Mouse (Mus musculus): ENCODE measurements around the gene Usp3. TPM values are rescaled to one million over a fixed set of nuclear protein-coding genes. Genes with fewer than 3 reads are reported as not detected.
A peak's percentile ranks its signal among the peaks of the same experiment; 100 is the strongest.

Gene Usp3
- polyA plus RNA-seq, 2 experiments from 2014 or later = 121 to 156 TPM

DNA sequence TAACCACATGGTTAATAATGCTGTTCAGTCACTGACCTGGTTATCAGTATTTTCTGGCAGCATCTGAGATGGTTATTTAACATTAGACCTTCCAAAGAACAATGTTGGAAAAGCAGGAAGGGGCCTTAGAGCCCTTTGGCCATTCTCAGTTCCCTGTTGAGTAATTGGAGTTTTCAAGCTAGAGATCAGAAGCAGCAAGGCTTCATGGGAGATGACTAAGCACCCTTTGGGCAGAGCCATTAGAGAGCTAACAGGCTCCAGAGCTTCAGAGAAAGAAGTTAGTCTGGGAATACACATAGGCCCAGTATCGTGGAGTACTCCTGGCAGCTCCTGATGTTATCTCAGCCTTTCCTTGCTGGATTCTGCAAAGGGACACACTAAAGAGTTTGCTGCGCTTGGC lies 8.1 kb upstream of the Usp3 start:
- ATAC-seq = no peak

DNA sequence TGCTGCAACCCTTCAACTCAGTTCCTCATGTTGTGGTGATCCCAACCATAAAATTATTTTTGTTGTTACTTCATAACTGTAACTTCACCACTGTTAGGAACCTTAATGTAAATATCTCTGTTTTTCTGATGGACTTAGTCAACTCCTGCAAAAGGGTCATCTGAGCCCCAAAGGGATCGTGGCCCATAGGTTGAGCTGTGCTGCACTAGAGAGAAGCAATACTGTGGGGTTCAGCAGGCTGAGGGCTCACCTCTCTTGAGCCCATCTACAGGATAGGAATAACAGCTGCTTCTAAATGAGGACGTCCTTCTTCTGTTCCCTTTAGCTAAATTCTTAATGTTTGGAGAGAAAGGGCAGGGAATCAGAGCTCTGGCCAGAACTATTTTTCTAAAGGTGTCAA lies 7.6 kb upstream of the Usp3 start:
- ATAC-seq = no peak

DNA sequence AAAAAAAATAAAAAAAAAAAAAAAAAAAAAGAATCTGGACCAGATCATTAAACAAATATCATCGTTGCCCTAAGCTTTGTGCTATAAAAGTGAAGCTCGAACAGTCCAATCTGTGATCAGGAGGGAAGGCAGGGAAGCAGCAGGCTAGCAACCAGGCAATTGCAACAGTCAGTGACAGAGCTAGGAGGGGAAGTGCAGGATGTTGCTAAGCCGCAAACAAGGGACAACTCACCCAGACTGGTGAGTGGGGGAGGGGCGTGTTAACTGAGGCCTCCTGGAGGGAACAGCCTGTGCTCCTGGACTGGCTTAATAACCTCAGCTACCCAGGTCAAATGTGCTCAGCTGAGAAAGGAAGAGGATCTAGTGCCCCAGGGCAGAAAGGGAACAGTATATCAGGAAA lies 6.6 kb upstream of the Usp3 start:
- ATAC-seq = peak; percentile 87

DNA sequence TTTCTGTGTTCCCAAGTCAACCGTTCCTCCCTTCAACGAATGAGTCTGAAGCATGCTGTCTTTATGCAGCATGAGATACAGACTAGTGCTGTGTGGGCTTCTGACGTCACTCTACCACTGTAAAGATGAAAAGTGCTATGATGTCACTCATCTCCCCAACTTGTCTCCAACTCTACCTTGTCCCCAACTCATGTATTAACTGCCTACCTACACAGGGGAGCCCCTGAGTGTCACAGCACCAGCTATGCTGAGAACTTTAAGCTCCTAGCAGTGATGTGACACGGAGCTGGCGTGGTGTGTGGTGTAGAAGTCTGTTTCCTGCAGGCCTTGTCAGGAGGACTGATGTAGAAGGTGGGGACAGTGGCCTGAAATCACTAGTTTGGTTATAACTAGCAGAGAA lies 5.7 kb upstream of the Usp3 start:
- peak; percentile 26 for ATAC-seq

DNA sequence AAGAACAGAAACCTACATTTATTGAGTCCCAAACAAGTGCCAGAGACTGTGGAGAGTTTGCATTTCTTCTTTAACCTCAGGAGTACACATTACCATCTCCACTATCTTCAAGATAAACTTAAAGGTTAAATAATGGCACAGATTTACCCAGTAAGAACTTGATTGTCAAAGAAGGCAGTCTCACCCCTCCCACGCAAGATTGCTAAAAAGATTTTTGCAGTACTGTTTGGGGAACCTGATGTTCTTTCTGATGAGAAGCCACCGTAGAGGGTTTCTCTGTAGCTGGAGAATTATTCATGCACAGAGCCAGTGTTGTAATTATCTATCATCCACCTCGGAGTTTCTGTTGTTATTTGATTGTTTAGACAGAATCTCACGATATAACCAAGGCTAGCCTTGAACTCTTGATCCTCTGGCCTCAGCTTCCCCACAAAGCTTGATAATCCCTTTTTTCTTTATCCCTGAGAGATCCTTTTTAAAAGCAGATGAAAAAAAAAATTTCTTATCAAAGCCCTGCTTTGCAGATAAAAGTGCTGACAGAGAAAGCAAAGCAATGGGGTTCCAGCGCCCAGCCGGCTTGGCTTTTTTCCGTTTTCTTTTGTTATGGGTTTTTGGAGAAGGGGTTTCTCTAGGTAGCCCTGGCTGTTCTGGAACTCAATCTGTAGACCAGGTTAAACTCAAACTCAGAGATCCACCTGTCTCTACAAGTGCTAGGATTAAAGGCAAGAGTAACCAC lies 4.7 kb upstream of the Usp3 start:
- ATAC-seq = no peak

DNA sequence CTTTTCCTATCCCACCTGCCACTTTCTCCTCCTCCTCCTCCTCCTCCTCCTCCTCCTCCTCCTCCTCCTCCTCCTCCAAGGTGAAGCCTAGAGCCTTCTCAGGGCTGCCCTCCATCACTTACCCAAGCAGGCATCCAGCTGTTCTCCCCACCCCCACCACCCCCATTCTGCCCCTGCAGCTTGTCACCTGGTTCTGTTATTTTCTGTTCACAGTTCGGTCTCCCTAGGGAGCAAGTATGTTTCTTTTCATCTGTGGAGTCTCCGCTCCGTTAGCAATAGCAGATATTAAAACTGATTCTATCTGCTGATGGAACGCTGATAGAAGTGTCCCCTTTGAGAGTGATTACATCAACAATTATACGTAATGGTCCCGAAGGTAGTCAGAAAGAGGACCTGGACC lies 4.1 kb upstream of the Usp3 start:
- no peak for ATAC-seq

DNA sequence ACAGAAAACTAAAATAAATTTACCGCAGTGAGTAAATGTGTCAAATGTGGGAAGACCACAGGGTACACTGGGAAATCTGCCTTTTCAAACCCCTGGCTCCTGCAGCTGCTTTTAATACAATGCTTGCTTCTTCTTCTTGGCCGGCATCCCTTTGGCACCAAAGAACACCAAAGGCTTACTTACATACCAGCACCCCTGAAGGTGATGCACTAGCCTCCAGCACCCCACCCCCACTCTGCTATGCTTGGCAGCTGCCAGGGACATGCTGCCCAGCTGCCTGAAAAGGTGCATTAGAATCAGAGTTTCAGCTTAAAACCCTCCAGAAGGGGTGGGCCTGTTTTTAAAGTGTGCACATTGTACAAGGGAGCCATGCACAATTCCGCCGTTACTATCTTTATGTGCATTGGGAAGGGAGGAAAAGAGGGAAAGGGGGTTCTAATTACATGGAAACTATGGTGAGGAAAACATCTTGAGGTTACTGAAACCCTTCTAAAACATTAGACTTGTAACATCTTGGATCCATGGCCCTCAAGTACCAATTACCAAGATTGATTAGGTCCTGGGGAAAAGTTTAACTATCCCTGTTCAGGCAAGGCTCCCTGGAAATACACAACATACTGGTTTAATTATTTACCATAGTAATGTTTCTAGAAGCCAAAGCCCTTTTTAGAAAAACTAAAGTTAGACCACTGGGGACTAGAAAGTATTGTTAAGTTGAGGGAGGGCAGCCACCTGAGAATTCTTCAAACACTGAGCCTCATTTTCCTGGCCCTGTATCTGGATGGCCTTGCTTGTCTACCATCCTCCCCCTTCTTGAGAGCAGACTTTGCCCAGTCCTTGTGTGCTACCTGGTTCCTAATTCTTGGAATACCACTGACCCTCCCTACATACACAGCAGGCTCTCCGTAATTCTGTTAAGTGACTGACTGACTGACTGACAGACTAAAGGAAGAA lies 3.1 kb upstream of the Usp3 start:
- no peak for ATAC-seq

DNA sequence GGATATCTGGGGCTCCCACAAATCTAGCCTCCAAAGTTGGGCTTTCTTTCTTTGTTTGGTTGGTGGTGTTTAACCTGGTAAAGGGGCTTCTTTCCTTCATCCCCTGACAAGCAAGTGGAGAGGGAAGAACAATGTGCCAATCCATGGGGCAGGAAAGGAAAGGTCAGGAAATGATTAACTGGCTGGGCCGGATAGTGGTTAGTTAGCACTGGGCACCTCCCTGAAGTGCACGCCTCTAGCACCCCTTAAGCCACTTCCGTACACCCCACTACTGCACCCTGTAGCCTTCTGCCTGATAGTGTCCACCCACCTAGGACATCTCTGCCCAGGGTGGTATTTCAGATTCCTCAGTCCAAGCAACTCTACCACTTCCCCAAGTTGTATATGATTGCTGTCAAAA lies 1.1 kb upstream of the Usp3 start:
- ATAC-seq = no peak

DNA sequence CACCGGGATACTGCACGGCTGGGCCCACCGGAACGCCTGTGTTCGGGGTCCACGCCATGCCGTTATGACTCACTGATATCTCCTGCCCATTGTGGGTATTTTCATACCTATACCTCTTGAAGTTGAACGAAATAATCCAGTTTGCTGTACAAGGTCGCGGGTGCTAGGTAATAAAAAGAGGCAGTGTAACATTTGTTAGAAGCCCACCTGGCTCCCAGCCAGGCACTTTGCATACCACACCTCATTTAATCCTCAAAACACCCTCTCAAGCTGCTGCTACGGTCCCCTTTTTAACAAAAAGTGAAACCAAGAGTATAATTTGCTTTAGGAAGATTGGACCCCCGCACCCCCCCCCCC lies 649 bp upstream of the Usp3 start:
- ATAC-seq = no peak

DNA sequence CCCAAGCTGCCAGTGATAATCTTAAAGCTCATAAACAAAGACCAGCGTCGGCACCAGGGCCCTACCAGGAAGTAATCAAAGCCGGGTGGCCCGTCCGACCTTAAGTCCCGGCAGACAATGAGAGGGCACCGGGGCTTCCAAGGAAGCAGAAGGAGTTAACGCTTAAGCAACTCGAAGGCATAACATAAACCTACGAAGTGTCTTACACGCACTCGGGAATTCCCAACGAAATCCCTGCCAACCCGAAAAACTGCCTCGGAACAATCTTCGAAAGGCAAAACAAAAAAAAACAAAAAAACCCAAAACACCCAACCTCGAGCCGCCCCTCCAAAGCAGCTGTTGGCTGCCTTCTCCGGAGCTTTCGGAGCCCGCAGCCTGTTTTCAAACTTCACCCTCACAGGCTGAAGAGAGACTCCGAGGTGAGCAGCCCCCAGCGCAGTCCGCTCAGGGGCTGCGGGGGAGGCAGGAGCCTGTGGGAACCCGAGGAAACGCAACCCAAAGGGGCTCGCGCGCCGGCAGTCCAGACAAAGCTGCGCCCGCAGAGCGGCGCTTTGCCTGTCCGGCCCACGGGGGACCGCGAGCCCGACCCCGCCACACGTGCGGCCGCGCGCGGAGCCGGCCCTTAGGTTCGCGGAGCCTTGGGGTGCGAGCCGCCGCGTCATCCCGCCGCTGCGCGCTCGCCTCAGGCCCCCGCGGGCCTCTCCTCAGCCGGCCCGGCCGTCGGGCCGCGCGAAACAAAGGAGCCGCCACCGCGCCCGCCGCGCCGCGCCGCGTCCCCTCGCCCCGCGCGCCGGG lies 894 bp downstream of the Usp3 start:
- ATAC-seq = no peak

DNA sequence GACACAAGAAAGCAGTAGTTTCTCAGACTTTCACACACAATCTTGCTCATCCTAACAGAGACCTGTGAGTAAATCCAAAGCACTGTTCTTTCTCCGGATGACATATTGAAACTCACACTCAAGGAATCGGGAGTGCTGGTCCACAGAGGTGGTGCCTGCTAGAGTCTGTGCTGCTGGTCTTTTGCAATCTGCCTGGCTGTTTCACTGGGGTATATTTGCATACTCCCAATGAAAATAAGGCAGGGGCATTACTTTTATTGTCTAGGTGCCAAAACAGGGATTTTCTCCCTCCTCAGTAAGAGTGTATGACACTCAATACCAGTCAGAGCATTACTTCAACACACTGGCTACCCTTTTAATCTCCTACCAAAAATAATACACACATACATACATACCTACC lies 2.9 kb downstream of the Usp3 start:
- no peak for ATAC-seq

DNA sequence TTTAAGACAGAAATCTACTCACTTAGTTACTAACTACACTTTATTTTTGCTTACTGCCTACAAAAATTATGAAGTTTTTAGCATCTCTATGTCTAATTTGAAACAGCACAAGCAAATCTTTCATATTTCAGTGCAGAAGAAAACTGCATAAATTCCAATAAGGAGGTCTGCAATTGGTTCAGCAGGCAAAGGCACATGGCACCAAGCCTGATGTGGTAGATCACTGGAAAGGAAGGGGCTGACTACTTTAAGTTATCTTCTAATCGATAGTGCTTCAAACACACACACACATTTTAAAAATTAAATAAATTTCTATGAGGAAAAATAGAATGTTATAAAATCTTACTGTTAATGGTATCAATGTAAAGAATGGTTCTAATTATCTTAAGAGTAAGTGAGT lies 5.9 kb downstream of the Usp3 start:
- no peak for ATAC-seq

DNA sequence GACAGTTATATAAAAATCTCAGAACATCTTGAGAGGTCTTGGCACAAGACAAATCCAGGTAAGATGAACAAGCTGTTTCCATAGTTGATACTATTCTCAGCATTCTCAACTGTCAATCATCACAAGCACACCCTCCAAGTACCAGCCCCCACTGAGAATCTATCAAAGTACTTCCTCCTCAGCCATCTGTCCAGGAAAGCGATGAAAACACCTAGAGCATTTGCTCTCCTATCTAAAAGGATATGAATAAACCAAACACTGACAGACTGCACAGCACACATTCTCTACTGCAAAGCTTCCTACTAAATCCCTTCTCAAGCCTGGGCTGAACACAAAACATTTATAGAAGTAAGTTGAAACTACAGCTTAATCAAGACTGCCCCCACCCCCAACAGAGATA lies 6.4 kb downstream of the Usp3 start:
- ATAC-seq = peak; percentile 74

DNA sequence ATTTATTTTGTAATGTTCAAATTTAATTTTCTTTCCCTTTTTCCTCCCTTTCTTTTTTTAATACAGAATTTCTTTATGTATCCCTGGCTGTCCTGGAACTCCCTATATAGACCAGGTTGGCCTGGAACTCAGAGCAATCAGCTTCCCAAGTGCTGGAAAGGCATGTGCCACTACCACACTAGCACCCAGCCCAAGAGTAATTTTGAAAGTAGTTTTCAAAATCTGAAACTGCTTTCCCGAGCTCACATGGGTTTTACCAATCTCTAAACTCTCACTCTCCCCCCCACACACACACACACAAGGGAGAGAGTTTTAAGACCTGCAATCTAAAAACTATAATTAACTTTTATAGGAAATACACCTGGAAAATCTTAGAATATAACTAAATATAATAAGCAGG lies 7.8 kb downstream of the Usp3 start:
- no peak for ATAC-seq

DNA sequence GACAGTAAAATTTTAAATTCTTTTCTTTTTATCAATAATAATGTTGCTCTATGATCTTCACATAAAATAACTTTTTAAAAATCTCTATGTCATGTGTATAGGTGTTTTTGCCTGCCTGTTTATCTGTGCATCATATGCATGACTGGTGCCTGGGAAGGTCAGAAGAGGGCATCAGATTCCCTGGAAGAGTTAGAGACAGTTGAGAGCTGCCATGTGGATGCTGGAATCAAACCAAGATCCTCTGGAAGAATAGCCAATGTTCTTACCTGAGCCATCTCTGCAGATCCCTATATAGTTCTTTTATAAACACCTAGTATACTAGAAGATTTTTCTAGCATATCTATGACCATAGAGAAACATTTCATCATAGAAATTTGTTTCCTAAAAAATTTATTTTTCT lies 8.8 kb downstream of the Usp3 start:
- no peak for ATAC-seq

DNA sequence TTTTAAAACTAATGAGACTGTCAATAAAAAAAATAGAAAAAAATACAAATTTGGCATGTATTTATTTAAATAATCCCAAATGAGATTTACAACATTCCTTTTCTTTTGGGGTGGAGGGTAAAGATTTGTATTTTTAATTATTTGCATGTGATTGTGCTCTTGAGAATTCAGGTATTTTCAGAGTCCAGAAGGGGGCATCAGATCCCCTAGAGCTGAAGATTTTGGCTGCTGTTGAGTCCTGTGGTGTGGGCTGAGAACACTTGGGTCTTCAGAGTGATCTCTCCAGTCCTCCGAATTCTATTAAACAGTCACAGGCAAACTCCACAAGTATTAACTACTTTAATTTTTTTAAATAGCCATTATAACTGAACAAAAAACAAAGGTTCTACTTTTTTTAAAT lies 9.7 kb downstream of the Usp3 start:
- ATAC-seq = no peak

DNA sequence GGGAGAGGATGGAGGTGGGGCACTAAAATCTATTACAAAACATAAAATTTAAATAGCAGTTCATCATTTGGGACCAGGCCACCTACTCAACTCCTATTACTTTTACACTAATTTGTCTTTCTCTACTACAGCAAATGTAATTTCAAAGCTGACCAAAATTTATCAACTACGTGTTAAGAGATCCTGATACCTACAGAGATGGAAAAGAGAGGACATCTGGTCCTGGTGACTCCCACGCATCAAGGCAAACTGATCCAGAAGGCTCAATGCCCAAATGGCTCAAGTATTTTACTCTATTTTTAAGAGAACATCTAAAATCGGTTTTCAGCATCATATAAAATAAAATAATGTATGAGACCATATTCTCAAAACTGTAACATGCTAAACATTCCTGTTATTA lies 11.2 kb downstream of the Usp3 start:
- ATAC-seq = no peak

DNA sequence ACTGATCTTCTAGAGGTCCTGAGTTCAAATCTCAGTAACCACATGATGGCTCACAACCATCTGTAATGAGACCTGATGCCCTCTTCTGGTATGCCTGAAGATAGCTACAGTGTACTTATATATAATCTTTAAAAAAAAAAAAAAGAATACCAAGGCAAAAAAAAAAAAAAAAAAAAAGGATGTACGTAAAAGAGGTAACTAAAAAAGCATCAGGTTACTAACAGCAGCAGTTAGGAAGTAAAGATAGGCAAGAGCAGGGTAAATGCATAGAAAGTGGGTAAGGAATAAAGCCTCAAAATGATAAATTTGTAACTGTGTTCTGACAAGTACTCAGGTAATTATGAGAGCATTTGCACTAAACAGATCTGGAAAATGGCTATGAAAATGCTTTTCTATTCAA lies 12.2 kb downstream of the Usp3 start:
- no peak for ATAC-seq

DNA sequence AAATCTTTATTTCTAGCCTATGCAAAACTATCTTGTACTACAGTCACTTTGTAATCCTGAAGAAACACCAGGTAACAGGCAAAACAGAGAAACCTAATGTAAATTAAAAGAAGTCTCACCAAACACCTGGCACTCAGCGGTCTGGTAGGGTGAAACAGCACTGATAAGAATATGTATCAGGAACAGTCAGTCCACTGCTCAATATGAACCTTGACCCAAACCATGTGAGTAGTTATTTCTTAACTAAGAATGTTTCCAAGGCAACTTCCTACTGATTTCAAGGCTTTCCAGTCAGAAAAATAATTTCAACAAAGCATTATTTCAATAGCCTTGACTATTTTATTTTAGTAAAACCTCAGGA lies 17.1 kb downstream of the Usp3 start:
- ATAC-seq = no peak

DNA sequence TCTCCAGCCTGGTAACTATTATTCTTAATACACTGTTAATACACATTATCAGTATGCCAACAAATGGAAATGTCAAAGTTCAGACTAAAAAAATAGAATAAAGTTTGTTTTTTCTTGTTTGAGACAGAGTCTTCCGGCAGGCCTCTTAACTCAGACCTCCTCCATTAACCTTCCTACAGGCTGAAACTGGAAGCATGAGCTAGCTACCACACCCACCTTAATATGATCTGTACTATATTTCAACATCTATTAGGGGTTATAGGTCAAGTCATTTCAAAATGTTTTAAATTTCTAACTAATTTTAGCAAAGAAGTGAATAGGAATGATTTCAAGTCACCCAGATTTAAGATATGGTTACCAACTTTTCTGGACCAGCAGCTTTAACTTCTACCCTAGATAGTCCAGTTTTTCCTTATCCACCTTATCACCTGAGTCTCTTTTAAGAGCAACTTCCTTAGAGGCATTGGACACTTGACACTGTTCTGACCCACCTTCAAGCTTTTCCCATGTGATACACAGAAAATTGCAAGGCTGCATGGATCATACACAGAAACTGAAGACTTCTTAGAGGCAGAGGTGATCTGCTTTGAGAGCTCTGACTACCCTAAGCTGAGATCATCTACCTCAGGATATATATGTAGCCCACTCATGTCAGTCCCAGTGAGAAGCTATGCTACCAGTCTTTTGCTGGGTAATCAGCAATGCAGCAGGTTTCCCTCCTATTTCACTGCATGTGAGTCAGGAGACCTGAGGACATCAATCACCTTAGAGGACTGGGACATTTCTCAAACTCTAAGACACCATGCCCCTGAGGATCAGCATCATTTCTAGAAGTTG lies 17.7 kb downstream of the Usp3 start:
- no peak for ATAC-seq

DNA sequence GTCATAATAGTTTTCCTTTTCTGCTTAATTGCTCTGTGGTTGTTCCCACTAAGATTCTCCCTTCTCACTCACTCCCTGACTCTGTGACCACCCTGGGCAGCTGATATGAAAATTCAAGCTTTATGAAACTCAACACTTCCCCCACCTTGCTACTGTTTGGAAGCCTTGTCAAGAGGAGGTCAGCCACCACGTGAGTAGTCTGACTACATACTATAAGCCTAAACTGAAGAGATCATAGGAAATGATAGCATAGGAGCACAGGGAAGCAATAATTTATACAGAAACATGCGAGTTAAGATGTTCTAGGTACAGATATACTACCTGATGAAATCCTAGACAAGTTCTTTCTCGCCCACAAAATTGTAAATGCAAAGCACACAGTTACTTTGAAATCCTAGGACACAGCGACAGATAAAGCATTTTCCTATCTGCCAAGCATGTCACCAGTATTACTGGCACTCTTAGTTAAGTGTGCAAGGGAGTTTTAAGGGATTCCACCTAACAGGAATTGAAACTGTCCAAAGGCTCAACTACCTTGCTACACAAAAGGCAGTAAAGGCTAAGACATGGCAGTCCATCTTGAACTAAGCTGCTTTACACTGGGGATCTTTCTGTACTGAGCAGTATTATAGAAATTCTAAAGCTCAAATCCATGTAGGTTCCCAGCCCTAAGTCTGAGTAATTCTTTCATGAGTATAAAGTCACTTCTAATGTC lies 20.8 kb downstream of the Usp3 start:
- no peak for ATAC-seq

DNA sequence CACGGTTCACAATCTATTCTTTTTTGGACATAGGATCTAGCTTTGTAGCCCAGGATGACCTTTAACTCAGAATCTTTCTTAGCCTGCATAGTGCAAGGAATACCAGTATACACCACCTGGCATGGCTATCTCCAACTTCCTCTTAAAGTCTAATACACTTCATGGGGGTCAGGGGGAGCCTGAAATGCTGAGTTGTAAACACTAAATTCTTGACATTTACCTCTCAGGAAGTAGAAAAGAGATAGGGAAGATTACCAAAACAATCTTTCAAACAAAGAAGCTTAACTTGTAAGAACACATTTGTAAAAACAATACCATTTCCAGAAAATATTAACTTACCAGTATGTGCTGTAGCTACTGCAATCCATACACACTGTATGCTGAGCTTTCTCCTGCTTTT lies 30.7 kb downstream of the Usp3 start:
- no peak for ATAC-seq
